Mouse (Mus musculus): ENCODE measurements around the gene Ankdd1b. TPM values are rescaled to one million over a fixed set of nuclear protein-coding genes. Genes with fewer than 3 reads are reported as not detected.

Ankdd1b gene
- polyA plus RNA-seq, 1 experiment from 2014 or later = 1.1 TPM

- Histone ChIP-seq H3K9me3 (ENCODE audit: control insufficient read depth, low read length) (no peaks in the 10 kb centered on the region), H3K4me3 (ENCODE audit: control insufficient read depth in 1 of 2, insufficient read depth in 1 of 2, low read depth in 1 of 2, low read length in 2 of 2) (no peak overlapping the region), H3K4me2 (ENCODE audit: low read length) (no peak overlapping the region), H3K27ac (replicated peaks in 1 of 2; ENCODE audit: control insufficient read depth in 1 of 2, insufficient read depth in 1 of 2, low read depth in 2 of 2, low read length in 2 of 2) (no peak overlapping the region), H3K27me3 (ENCODE audit: control insufficient read depth, insufficient read depth, low read length) (no peaks in the 10 kb centered on the region), H3K36me3 (ENCODE audit: control insufficient read depth, insufficient read depth, low read length) (no peaks in the 10 kb centered on the region), H3K9ac (ENCODE audit: low read length) (no peak overlapping the region), H3K4me1 (ENCODE audit: control insufficient read depth in 2 of 2, insufficient read depth in 2 of 2, low read length in 2 of 2) (no peaks in the 10 kb centered on the region; a peak in 1 of 4 replicates)
- WGBS = 65% methylated on average over 4 of the region's 4 CpGs
- no peak for ATAC-seq (ENCODE audit: insufficient number of reproducible peaks, insufficient read depth, low FRiP score, low read depth)
Measured at GRCm38 (mm10) chr13:96377883-96378282, 93.1 kb downstream of the Ankdd1b start.

DNA sequence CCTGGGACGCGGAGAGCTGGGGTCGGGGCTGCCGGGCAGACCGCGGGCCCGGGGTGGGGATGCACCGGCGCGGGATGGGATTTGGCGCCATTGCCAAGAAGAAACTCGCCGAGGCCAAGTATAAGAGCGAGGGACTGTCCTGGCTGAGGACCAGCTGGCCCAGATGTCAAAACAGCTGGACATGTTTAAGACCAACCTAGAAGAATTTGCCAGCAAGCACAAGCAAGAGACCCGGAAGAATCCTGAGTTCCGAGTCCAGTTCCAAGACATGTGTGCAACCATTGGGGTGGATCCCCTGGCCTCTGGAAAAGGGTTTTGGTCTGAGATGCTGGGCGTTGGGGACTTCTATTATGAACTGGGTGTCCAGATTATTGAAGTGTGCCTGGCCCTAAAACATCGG lies 94.1 kb downstream of the Ankdd1b start:
- Histone ChIP-seq H3K36me3 (ENCODE audit: control insufficient read depth, insufficient read depth, low read length) (no peaks in the 10 kb centered on the region), H3K4me2 (ENCODE audit: low read length) (no peak overlapping the region), H3K4me3 (ENCODE audit: control insufficient read depth in 1 of 2, insufficient read depth in 1 of 2, low read depth in 1 of 2, low read length in 2 of 2) (no peak overlapping the region), H3K9me3 (ENCODE audit: control insufficient read depth, low read length) (no peaks in the 10 kb centered on the region), H3K27me3 (ENCODE audit: control insufficient read depth, insufficient read depth, low read length) (no peaks in the 10 kb centered on the region), H3K4me1 (ENCODE audit: control insufficient read depth in 2 of 2, insufficient read depth in 2 of 2, low read length in 2 of 2) (no peaks in the 10 kb centered on the region; a peak in 1 of 4 replicates), H3K27ac (replicated peaks in 1 of 2; ENCODE audit: control insufficient read depth in 1 of 2, insufficient read depth in 1 of 2, low read depth in 2 of 2, low read length in 2 of 2) (no peak overlapping the region), H3K9ac (ENCODE audit: low read length) (no peak overlapping the region)
- no peak for ATAC-seq (ENCODE audit: insufficient number of reproducible peaks, insufficient read depth, low FRiP score, low read depth)
- 89% methylated on average over 18 of the region's 18 CpGs for WGBS

DNA sequence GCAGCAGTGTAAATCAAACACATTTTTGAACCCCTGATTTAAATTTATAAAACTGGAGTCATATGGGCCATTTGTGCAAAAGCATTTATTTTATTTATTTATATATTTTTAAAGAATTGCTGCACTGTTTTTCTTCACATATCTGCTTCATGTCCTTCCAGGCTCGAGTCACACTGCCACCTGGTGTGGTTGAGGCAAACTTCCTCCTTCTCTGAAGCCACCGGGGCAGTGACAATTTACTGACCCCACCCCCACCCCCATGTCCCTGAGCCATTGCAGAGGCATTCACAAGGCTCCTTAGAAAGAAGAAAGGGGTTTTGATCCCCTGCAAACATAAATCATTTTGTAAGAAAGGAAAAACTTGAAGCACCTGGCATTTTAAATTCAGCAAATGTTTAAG lies 95.5 kb downstream of the Ankdd1b start:
- Histone ChIP-seq H3K4me2 (ENCODE audit: low read length) (no peak overlapping the region), H3K27me3 (ENCODE audit: control insufficient read depth, insufficient read depth, low read length) (no peaks in the 10 kb centered on the region), H3K36me3 (ENCODE audit: control insufficient read depth, insufficient read depth, low read length) (no peaks in the 10 kb centered on the region), H3K9me3 (ENCODE audit: control insufficient read depth, low read length) (peaks cover 5% of the 10 kb centered on the region; the same call in 1 of the 2 replicates), H3K4me3 (ENCODE audit: control insufficient read depth in 1 of 2, insufficient read depth in 1 of 2, low read depth in 1 of 2, low read length in 2 of 2) (no peak overlapping the region), H3K27ac (replicated peaks in 1 of 2; ENCODE audit: control insufficient read depth in 1 of 2, insufficient read depth in 1 of 2, low read depth in 2 of 2, low read length in 2 of 2) (no peak overlapping the region), H3K9ac (ENCODE audit: low read length) (no peak overlapping the region), H3K4me1 (ENCODE audit: control insufficient read depth in 2 of 2, insufficient read depth in 2 of 2, low read length in 2 of 2) (no peaks in the 10 kb centered on the region; a peak in 1 of 4 replicates)
- WGBS = 6% methylated on average over 2 of the region's 2 CpGs
- no peak for ATAC-seq (ENCODE audit: insufficient number of reproducible peaks, insufficient read depth, low FRiP score, low read depth)

Other genes starting within 250 kb of the Ankdd1b start
- gene Poc5, start 82.9 kb downstream of the Ankdd1b start, polyA plus RNA-seq (2014; fragmentation: Nextera tagmentation; extraction: Ambion mirVana) = 10.8 and 11.3 TPM in 2 replicates
- not detected in 2 replicates for gene Gm17622, start 19.5 kb upstream of the Ankdd1b start, polyA plus RNA-seq (2014; fragmentation: Nextera tagmentation; extraction: Ambion mirVana)
- gene Polk, start 71.4 kb upstream of the Ankdd1b start, polyA plus RNA-seq (2014; fragmentation: Nextera tagmentation; extraction: Ambion mirVana) = 7.2 and 7.6 TPM in 2 replicates
- 10.0 and 11.9 TPM in 2 replicates for gene Col4a3bp, start 71.4 kb upstream of the Ankdd1b start, polyA plus RNA-seq (2014; fragmentation: Nextera tagmentation; extraction: Ambion mirVana)
- gene Hmgcr, start 199.7 kb upstream of the Ankdd1b start, polyA plus RNA-seq (2014; fragmentation: Nextera tagmentation; extraction: Ambion mirVana) = 32.2 and 38.2 TPM in 2 replicates

All from heart, embryonic 14.5 days (tissue).